Mouse (Mus musculus): ENCODE measurements at regions not wholly inside any gene's neighbourhood (a gene's known extent, or its start where the extent isn't known, plus 50 kb on each side); places are given as distances from the start of the nearest gene placed in this dataset.
"Not testable (repeated sequence)": the region's sequence is repeated elsewhere in the genome, so short reads cannot be mapped to it uniquely, and the experiment has no call there.

- Histone ChIP-seq H3K4me2 (ENCODE audit: low read depth) (no peak overlapping the region), H3K4me3 (ENCODE audit: insufficient read depth in 1 of 2, low read depth in 2 of 2, low read length in 2 of 2) (no peak overlapping the region), H3K36me3 (replicated peaks; ENCODE audit: control insufficient read depth, insufficient read depth, low read depth) (no peaks in the 10 kb centered on the region), H3K27me3 (ENCODE audit: control insufficient read depth, insufficient read depth, low read length) (no peaks in the 10 kb centered on the region), H3K9me3 (ENCODE audit: control insufficient read depth, low read length) (no peaks in the 10 kb centered on the region), H3K27ac (no peak overlapping the region), H3K9ac (replicated peaks) (no peak overlapping the region), H3K4me1 (replicated peaks; ENCODE audit: control insufficient read depth in 2 of 2, insufficient read depth in 2 of 2, low read length in 1 of 2) (no peaks in the 10 kb centered on the region)
- DNase-seq (ENCODE audit: low read depth in 3 of 3, low spot score in 3 of 3) (no peak), ATAC-seq (ENCODE audit: insufficient read depth) (no peak)
- 12% methylated on average over 1 of the region's 1 CpGs for WGBS (ENCODE audit: insufficient replicate concordance)
- TF ChIP-seq CTCF (IDR thresholded peaks at IDR 0.05; ENCODE audit: low read depth) (peak; percentile 22; the same call in 1 of the 2 replicates), EP300 (IDR thresholded peaks at IDR 0.05; ENCODE audit: low read depth) (no peak)
Observed at GRCm38 (mm10) chrX:63991127-63991526, 160.9 kb downstream of the Gm6760 start.

- H3K27me3 ChIP-seq (ENCODE audit: control insufficient read depth, insufficient read depth, low read length); DNase-seq (ENCODE audit: low read depth in 3 of 3, low spot score in 3 of 3); H3K9me3 ChIP-seq (ENCODE audit: control insufficient read depth, low read length); H3K9ac ChIP-seq (replicated peaks); H3K4me1 ChIP-seq (replicated peaks; ENCODE audit: control insufficient read depth in 2 of 2, insufficient read depth in 2 of 2, low read length in 1 of 2); H3K36me3 ChIP-seq (replicated peaks; ENCODE audit: control insufficient read depth, insufficient read depth, low read depth); H3K4me2 ChIP-seq (ENCODE audit: low read depth); H3K27ac ChIP-seq; H3K4me3 ChIP-seq (ENCODE audit: insufficient read depth in 1 of 2, low read depth in 2 of 2, low read length in 2 of 2); ATAC-seq (ENCODE audit: insufficient read depth): not testable (repeated sequence)
Observed at GRCm38 (mm10) chrX:63972386-63972785, 179.6 kb downstream of the Gm6760 start.

Data from liver, embryonic 14.5 days (tissue).